Mouse (Mus musculus): ENCODE measurements around the gene Rph3a. TPM values are rescaled to one million over a fixed set of nuclear protein-coding genes. Genes with fewer than 3 reads are reported as not detected.

Rph3a gene
- total and polyA plus RNA-seq, 3 experiments = not detected

GRCm38 (mm10) chr5:120890991-120891390, 118.9 kb downstream of the Rph3a start:
- Histone ChIP-seq H3K27me3 (ENCODE audit: insufficient read depth, low read length) (no peaks in the 10 kb centered on the region), H3K4me1 (ENCODE audit: insufficient read depth, low read depth, low read length) (no peaks in the 10 kb centered on the region), H3K4me3 (ENCODE audit: low read depth, low read length) (no peak overlapping the region), H3K9me3 (replicated peaks) (no peaks in the 10 kb centered on the region), H3K36me3 (replicated peaks) (no peaks in the 10 kb centered on the region)
- DNase-seq (ENCODE audit: low spot score) (no peak), ATAC-seq (ENCODE audit: extremely low read depth, insufficient number of reproducible peaks, low FRiP score, poor library complexity, severe bottlenecking) (no peak)
- no peak for TF ChIP-seq TAL1 (conservative IDR thresholded peaks at IDR 0.05; ENCODE audit: low read depth, low read length)
- no peak for TF ChIP-seq CTCF (IDR thresholded peaks at IDR 0.05; ENCODE audit: low read depth, low read length)
- no peak for TF ChIP-seq POLR2AphosphoS5 (IDR thresholded peaks at IDR 0.05; ENCODE audit: insufficient replicate concordance, low read depth, low read length)
- no peak for TF ChIP-seq GATA1 (IDR thresholded peaks at IDR 0.05; ENCODE audit: borderline replicate concordance, low read length)
- no peak for TF ChIP-seq GATA2 (IDR thresholded peaks at IDR 0.05; ENCODE audit: borderline replicate concordance, low read depth, low read length)

Other genes with a start within 250 kb of the Rph3a start
- 0.97 and 2.0 TPM in 2 replicates for gene Oas3, start 232.4 kb downstream of the Rph3a start, total RNA-seq (2014; fragmentation: Nextera tagmentation)
- gene Oas3, start 232.4 kb downstream of the Rph3a start, total RNA-seq (2017) = 0.60 and 0.76 TPM in 2 replicates
- gene Oas3, start 232.4 kb downstream of the Rph3a start, polyA plus RNA-seq (2012) = 0.26 and 0.28 TPM in 2 replicates
- gene Oas1e, start 214.6 kb downstream of the Rph3a start, total RNA-seq (2014; fragmentation: Nextera tagmentation) = not detected in 2 replicates
- gene Oas1e, start 214.6 kb downstream of the Rph3a start, total RNA-seq (2017) = 0.12 TPM in 1 of 2 replicates, not detected in the other
- gene Oas1e, start 214.6 kb downstream of the Rph3a start, polyA plus RNA-seq (2012) = not detected in 2 replicates
- 9.5 and 10.3 TPM in 2 replicates for gene Oas1c, start 197.6 kb downstream of the Rph3a start, total RNA-seq (2014; fragmentation: Nextera tagmentation)
- gene Oas1c, start 197.6 kb downstream of the Rph3a start, total RNA-seq (2017) = 4.3 and 6.4 TPM in 2 replicates
- gene Oas1c, start 197.6 kb downstream of the Rph3a start, polyA plus RNA-seq (2012) = 0.25 and 0.29 TPM in 2 replicates
- not detected in 2 replicates for gene Oas1f, start 162.7 kb downstream of the Rph3a start, total RNA-seq (2014; fragmentation: Nextera tagmentation)
- gene Oas1f, start 162.7 kb downstream of the Rph3a start, total RNA-seq (2017) = not detected in 2 replicates
- gene Oas1f, start 162.7 kb downstream of the Rph3a start, polyA plus RNA-seq (2012) = not detected in 2 replicates
- gene Oas1h, start 148.7 kb downstream of the Rph3a start, total RNA-seq (2014; fragmentation: Nextera tagmentation) = not detected in 2 replicates
- gene Oas1h, start 148.7 kb downstream of the Rph3a start, total RNA-seq (2017) = not detected in 2 replicates
- gene Oas1h, start 148.7 kb downstream of the Rph3a start, polyA plus RNA-seq (2012) = not detected in 2 replicates
- gene Oas1g, start 122.5 kb downstream of the Rph3a start, total RNA-seq (2014; fragmentation: Nextera tagmentation) = not detected in 2 replicates
- gene Oas1g, start 122.5 kb downstream of the Rph3a start, total RNA-seq (2017) = 0.23 TPM in 1 of 2 replicates, not detected in the other
- not detected in 2 replicates for gene Oas1g, start 122.5 kb downstream of the Rph3a start, polyA plus RNA-seq (2012)
- not detected in 2 replicates for gene Oas1a, start 102.6 kb downstream of the Rph3a start, total RNA-seq (2014; fragmentation: Nextera tagmentation)
- gene Oas1a, start 102.6 kb downstream of the Rph3a start, total RNA-seq (2017) = 0.33 and 0.70 TPM in 2 replicates
- 0.11 and 0.13 TPM in 2 replicates for gene Oas1a, start 102.6 kb downstream of the Rph3a start, polyA plus RNA-seq (2012)
- not detected in 2 replicates for gene Oas1d, start 95.6 kb downstream of the Rph3a start, total RNA-seq (2014; fragmentation: Nextera tagmentation)
- gene Oas1d, start 95.6 kb downstream of the Rph3a start, total RNA-seq (2017) = 0.05 and 0.12 TPM in 2 replicates
- gene Oas1d, start 95.6 kb downstream of the Rph3a start, polyA plus RNA-seq (2012) = not detected in 2 replicates
- gene Ptpn11, start 181.3 kb upstream of the Rph3a start, total RNA-seq (2014; fragmentation: Nextera tagmentation) = 25.9 and 28.6 TPM in 2 replicates
- 36.4 and 43.0 TPM in 2 replicates for gene Ptpn11, start 181.3 kb upstream of the Rph3a start, total RNA-seq (2017)
- 27.1 and 28.8 TPM in 2 replicates for gene Ptpn11, start 181.3 kb upstream of the Rph3a start, polyA plus RNA-seq (2012)
- gene Rpl6, start 194.4 kb upstream of the Rph3a start, total RNA-seq (2014; fragmentation: Nextera tagmentation) = 2,238 and 2,249 TPM in 2 replicates
- gene Rpl6, start 194.4 kb upstream of the Rph3a start, total RNA-seq (2017) = 1,317 and 1,403 TPM in 2 replicates
- gene Rpl6, start 194.4 kb upstream of the Rph3a start, polyA plus RNA-seq (2012) = 213 and 677 TPM in 2 replicates
- 83.9 and 177 TPM in 2 replicates for gene Hectd4, start 210.1 kb upstream of the Rph3a start, total RNA-seq (2014; fragmentation: Nextera tagmentation)
- 19.6 and 22.8 TPM in 2 replicates for gene Hectd4, start 210.1 kb upstream of the Rph3a start, total RNA-seq (2017)
- gene Hectd4, start 210.1 kb upstream of the Rph3a start, polyA plus RNA-seq (2012) = 16.4 and 22.8 TPM in 2 replicates

Data from G1E (cell line).